Mouse (Mus musculus) megakaryocyte, embryonic 14.5 days (primary cell): ENCODE results near the gene Ankrd34a.

ENCODE experiments used
- FLI1 ChIP-seq: IDR thresholded peaks from 2 replicates; pipeline ENCODE4 v1.6.1; 2012; ENCODE audit warnings: low read length, inconsistent platforms, mixed read lengths
- GATA1 ChIP-seq: IDR thresholded peaks from 3 replicates; pipeline ENCODE4 v1.6.1; 2012; ENCODE audit warnings: mixed read lengths, low read length, inconsistent platforms, borderline replicate concordance

GRCm38 (mm10) chr3:96579885-96580454 is 16.5 kb upstream of the Ankrd34a start:
- TF ChIP-seq FLI1 (no peak), GATA1 (peak; percentile 96)
